Mouse (Mus musculus) urinary bladder, postnatal 25 days (tissue): ENCODE data around the gene H2-Eb2.

Experiments
- DNase-seq: peaks from one replicate; pipeline ENCODE4 v3.0.0; 2022; ENCODE audit warnings: low spot score

The H2-Eb2 gene

DNA sequence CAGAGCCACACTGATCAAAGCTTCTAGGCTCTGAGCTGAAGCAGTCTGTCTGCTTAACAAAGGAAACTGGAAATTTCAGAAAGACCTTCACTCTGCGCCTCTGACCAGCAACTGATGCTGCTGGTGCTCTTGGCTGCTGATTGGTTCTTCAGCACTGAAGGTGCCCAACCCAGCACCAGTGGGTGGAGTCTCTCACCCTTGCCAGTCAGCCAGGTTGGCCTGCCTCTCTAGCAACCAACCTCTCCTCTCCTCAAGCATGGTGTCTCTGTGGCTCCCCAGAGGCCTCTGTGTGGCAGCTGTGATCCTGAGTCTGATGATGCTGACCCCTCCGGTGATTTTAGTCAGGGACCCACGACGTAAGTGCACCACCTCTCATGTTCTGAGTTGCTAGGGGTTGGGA lies at the start of gene H2-Eb2:
TSS of gene H2-Eb2 (plus strand) at position 230 of the 400 bp plus-strand sequence.
- no peak for DNase-seq

DNA sequence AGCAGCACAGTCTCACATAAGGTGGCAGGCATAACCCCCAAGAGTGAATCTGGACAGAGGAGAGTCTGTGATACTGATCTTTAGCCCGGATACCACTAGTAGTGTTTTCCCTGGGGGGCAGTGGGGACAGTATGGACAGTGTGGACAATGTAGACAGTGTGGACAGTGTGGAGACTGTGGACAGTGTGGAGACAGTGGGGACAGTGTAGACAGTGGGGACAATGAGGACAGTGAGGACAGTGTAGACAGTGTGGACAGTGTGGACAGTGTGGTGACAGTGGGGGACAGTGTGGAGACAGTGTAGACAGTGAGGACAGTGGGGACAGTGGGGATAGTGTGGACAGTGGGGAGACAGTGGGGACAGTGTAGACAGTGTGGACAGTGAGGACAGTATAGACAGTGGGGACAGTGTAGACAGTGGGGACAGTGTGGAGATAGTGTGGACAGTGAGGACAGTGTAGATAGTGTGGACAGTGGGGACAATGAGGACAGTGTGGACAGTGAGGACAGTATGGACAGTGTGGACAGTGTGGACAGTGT lies 44.9 kb upstream of the H2-Eb2 start:
- DNase-seq: no peak

DNA sequence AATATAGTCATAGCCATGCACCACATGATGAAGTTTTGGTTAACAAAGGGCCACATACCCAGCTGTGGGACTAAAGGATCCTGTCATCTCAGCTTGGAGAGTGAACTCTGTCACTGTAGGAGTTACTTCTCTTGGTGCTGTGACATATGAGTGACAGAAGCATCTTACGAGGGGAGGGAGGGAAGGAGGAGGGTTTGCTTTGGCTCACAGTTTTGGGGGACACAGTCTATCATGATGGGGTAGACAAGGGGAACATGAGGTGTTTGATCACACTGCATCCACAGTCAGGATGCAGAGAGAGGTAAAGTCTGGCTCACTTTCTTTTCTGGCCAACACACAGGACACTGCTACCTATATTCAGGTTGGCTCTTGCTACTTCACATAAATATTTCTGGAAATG lies 43.6 kb upstream of the H2-Eb2 start:
- DNase-seq: no peak

DNA sequence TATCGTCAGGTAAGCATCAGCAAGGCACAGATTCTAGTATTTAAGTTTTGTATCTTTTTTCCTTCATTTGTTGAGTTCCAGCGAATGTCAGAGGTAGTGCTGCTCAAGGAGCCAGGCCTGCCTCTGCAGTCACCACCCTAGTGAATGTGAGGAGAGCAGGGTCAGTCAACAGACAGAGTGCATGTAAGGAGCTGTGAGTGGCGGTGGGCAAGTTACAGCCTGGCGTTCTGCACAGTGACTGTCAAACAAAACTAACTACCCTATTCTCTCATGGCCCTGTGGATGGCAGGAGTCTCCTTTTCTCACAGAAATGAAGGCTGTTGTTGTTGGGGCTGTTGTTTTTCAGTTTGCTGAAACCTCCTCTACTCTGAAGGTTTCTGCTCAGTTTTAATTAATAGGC lies 40.1 kb upstream of the H2-Eb2 start:
- no peak for DNase-seq

DNA sequence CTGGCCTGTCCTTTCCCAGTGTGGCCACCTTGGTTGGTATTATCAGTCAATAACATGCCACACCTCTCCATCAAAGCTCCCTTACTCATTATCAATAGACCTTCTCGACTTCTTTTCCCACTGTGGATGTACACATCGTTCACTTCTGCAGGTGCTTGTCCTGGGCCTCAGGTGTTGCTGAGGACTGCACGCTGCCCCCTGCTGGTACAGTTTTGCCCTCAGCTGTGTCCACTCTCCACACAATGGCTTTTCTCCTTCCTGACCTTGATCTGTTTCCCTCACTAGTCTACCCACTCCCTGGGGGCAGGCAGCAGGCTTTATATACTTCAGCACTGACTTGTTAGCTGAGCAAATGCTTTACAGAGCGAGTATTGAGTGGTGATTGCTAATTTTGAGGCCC lies 39.6 kb upstream of the H2-Eb2 start:
- DNase-seq: no peak

DNA sequence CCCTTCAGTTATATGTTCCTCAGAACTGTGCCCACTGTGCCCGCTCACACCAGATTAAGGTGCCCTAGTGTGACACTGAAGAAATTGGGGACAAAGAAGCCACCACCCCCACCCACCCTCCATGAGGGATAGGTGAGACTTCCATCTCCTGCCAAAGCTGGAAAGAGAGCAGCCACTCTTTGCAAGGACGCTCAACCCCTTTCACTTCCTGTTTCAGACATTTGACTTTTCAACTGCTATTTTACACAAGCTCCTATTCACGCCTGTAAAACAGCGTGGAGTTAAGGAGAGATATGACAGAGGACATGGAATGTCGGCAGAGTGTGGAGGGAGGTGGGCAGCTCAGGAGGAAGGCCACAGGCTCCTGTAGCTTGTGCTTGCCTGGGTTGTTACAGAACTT lies 39.0 kb upstream of the H2-Eb2 start:
- no peak for DNase-seq

DNA sequence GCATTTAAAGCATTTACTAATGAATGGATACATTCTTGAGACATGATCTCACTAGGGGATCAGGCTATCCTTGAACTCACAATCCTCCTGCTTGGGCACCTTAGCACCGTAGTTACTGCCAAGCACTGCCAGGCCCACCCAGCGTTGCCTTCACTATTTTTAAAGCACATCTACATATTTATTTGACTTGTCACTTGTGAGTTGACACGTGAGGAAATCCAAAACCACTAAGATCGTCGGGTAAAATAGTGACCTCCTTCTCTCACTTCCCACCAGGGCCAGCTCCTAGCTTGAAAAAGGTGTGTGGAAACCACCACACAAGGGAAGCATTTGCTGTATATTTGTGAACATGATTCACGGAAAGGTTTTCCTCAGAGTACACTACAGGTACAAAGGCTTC lies 38.5 kb upstream of the H2-Eb2 start:
- DNase-seq: no peak

DNA sequence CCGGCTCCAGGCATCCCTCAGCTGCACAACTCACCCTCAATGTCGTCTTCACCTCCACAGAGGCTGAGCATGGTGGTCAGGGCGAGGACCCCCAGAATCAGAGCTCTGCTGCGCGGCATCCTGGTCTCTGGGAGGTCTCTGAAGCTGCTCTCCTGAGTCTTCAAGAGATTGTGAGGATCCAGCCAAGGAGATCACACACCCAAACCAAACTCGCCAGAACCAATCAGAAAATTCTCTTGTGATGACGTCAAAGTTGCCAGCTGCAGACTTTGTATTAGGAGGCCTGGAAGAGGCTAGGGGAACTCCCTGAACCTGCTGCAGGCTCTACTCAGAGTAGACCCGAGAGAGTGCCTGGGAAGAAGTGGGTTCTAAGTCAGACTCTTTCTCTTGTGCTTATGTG lies 37.8 kb upstream of the H2-Eb2 start, which contains the start of gene H2-Aa:
TSS of gene H2-Aa (minus strand) at position 176 of the 400 bp plus-strand sequence.
- peak; percentile 72 for DNase-seq

DNA sequence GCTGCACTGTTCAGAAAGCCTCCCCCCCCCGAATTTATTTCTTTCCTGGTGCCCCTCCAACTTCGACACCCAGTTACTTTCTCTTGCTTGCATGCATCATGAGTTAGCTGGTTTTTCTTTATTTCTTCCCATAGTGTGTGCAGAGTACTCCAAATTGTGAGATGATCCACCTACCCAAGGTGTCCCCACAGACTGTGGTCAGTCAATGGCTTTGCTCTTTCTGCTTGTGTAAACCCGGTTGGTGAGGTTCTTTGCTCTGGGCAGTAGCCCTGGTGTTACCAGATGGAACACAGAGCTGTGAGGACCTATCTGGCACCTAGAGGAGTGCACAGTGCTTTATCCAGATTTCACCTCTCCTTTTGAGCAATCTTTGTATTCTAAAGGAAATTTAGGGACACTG lies 37.3 kb upstream of the H2-Eb2 start:
- no peak for DNase-seq

DNA sequence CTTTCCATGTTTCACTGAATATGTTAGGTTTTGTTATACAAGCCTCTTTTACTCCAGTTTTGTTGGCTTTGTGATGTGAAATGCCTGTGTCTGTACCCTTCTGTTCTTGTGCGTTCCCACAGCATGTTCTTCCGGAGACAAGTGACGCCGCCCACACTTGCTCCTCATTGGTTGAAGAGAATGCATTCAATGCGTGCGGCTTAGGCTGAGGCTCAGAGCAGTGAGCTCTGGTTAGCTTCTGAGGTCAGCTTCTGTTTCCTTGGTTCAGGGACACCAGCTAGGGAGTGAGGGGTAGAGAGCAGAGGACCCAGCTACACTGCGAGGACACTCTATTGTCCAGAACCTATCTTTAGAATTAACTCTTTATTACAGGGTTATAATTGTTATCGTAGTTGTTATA lies 33.9 kb upstream of the H2-Eb2 start:
- DNase-seq: peak; percentile 61

DNA sequence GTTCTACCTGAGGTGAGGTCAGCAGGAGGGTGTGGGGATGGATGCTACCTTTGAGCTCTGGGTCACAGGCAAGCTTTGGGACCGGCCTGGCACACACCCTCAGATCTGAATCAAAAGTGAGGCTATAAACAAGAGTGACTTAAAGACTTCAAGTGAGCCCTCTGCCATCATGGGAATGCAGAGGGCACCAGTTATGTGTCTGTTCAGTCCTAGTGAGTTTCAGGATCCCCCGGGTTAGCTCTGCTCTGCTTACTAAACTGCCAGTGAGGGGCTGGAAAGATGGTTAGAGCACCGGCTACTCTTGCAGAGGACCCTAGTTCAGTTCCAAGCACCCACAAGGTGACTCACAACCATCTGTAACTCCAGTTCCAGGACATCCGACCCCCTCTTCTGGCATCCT lies 32.9 kb upstream of the H2-Eb2 start:
- DNase-seq: no peak

DNA sequence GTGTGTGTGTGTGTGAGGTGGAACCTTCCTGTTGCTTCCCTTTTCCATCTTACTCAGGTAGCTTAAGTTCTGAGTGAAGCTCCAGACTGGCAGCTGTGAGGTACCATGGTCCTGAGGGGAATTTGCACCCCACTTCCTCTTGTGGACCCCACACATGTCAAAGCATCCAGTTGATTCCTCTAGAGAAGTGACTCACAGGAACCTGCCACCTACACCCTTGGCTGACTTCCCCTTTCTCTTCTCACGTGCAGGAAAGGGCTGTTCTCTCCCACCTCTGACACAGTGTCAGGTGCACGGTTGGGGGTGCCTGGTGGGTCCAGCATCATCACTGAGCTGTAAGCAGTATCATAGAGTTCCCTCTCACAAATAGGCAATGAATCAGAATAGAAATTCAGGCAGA lies 31.9 kb upstream of the H2-Eb2 start:
- DNase-seq: no peak

DNA sequence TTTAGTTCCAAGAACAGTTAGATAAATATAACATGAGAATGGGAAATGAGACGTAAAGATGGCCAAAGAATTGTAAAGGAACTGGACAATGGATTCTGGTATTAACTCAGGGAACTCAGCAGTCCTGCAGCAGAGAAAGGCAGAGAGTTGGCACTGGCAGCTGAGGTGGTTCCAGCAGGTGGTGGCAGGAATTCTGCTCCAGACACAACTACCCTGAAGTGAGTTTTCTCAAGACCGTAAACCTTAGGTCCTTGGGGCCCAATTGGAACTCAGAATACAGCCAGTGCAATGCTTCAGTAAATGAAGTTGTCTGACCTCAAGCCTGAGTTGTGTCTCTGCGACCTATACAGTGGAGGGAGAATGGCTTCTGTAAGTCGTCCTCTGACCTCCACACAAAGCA lies 31.2 kb upstream of the H2-Eb2 start:
- no peak for DNase-seq

DNA sequence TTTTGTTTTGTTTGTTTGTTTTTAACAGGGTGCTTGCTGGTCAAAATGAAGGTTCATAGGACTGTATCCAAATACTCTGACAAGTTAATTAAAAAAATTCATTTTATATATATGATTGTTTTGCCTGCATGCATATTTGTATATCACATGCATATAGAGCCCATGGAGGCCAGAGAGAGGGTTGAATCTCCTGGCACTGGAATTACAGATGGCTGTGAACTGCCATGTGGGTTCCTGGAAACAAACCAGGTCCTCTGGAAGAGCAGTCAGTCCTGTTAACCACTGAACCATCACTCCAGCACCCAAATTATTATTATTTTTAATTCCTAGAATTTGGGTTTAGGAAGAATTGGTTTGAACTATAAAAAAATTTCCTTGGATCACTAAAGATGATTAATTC lies 30.2 kb upstream of the H2-Eb2 start:
- DNase-seq: no peak

DNA sequence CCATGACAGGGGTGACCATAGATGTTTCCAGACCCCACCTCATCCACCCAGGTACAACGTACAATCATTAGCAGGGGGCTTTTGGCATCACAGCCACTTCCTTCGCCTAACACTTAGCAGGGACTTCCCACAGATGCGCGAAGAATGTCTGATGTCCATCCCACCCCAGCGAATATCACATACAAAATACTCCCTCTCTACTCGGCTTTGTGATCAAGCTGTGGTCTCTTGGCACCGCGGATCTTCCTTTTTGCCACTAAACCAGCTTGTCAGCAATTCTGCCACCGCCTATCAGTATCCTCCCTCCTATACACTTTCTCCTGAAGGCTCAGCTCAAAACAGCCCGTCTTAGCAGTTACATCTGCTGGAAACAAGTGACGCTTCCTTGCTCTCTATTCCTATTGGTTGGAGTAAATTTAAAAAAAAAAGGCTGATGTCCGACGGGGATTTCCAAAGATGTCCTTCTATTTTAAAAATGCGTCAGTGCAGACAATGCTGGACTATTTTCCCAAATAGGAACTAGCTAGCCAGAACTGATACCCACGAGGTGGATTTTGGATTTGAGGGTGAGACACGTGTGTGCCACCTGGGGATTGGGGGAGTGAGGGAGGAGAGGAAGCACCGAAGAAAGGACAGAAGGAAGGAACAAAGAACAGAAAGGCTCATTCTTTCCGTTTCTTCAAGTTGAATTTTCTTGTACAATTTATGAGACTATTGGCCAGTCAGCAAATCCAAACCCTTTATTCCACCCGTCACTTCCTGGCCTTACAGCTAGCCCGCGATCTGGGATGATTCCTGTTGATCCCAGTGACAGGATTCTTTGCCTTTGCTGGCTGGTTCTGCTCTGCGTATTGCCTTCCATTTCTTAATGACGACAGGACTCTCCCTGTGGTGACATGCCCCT lies 29.3 kb upstream of the H2-Eb2 start:
- peak; percentile 28 for DNase-seq

DNA sequence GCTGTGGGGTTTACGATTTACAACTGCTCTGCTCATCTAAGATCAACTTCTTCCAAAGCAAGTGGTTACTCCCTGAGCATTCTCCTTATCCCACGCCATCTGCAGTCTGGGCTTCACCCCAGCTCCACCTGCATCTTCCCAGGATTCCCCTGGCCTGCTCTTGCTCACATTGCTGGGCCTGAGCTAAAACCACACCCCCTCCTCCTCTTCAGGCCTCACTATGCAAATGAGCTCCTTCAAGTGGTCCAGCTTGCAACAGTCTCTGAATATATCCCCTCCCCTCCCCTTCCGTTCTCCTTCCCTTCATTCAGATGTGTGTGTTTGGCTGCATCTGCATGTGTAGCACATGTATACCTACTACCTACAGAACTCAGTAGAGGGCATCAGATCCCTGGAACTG lies 26.1 kb upstream of the H2-Eb2 start:
- no peak for DNase-seq

DNA sequence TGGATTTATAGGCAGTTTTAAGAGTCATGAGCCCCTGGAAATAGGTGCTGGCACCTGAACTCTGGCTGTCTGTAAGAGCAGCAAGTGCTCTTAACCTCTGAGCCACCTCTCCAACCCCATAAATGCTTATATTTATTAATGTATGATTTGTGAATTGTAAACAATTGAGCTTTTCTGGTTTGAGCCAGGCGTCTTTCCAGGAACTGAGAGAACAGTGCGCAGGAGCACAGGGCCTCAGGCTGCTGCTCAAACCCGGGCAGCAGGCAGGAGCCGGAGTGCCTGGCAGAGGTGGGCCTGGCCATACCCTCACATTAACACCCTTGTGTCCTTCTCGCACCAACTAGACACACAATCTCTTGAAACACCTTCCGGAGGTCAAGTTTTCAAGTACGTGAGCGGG lies 25.4 kb upstream of the H2-Eb2 start:
- DNase-seq: no peak

DNA sequence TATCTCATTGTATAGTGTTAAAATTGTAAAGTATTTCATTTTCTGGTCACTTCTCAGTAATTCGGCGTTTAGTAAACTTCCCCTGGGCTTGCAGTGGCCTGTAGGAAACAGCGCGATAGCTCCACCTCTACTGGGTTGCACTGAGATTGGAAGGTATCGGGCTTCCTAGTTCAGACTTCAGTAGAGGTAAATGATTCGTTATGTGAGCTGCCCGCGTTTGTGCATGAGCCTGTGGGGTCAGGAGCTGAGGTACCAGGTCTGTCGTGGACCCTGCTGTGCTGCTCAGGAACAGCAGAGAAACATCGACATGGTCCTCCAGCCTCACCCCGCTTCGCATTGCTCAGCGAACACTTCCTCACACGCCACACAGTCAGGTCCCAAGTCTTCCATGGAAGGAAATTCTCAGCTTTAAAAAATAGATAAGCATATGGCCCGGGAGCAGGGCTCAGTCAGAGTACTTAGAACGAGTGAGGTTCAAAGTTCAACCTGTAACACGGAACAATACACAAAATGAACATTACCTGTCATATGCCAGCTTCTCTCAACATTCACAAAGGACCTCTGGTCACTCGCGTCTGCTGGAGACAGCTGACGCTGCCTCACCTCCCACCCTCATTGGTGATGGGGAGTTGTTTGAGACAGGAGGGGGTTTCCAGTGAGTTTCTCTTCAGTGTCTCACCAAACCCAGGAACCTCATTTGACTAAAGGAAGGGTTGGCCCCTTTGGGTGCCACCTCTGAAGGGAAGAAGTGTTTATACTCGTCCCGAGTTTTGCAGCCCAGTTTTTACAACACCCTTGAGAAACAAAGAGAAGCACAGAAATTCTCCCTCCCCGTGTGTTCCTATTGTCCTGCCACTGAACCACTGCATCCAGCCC lies 24.5 kb upstream of the H2-Eb2 start:
- DNase-seq: no peak

DNA sequence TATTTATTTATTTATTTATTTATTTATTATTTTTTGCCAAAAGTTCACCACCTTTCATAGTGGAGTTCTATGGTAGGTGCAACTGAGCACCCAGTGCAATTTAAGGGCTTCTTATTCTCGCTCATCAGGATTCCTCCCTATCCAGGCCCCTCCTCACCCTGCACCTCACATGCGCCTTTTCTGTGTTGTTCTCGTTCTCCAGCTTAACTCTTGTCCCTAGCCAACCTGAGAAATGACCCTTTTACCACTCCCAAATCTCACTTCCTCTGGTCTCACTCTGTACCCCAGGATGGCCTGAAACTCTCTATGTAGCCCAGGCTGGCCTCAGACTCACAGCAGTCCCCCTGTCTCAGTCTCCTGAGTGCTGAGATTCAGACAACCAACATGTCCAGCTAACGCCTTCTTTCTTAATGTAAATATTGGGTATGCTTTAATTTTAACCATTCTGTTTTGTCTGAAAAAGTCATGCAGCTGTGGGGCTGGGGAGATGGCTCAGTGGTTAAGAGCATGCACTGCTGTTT lies 23.7 kb upstream of the H2-Eb2 start:
- no peak for DNase-seq

DNA sequence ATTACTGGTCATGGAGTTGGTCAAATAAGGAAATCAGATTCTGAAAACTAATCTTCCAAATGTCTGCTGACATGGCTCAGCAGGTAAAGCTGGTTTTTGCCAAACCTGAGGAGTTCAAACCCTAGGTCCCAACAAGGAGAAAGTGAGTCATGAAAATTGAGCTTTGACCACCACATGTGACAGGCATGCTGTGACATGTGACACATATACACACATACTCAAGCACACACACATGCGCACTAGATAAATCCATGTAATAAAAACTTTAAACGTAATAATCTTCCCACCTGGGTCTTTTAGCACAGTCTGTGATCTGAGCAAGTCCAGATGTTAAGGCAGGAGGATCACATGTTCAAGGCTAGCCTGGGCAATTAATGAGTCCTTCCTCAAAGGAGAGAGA lies 21.7 kb upstream of the H2-Eb2 start:
- no peak for DNase-seq

DNA sequence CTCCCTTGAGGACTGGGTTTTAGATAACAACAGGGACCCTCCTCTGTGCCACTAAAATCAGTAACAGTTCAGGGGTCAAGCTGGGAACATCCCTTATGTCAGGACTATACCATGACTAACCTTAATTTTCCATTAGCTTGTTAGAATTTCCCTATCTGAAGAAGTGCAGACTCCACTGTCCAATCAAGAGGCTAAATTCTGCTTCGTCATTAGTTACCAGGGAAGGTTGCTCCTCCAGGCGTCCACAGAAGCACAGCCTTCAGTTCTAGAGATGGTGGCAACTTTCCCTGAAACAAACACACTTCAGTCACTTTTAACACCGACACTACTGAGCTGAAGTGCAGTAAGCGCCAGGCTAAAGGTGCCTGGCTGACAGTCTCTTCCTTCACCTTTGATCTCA lies 20.7 kb upstream of the H2-Eb2 start:
- DNase-seq: peak; percentile 57

DNA sequence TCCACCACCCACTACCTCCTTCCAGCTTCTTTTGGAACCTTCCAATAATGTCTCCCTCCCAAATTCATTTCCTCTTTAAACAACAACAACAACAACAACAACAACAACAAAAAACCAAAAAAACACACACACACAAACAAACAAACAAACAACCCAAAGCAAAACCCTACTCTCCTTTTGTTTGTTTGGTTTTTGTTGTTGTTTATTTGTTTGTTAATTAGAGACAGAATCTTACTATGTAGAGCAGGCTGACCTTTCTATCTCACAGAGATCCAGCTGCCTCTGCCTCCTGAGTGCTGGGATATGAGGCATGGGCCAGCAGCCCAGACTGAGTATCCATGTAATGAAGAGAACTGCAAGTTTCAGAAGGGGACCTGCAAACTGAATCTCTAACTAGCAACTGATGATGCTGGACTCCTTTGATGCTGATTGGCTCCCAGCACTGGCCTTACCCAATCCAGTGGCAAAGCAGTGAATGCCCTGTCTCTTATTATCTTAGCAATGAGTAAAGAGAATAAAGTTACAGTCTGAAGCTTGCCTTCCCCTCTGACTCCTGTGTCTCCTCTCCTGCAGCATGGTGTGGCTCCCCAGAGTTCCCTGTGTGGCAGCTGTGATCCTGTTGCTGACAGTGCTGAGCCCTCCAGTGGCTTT lies 20.0 kb upstream of the H2-Eb2 start, which contains the start of gene H2-Eb1:
TSS of gene H2-Eb1 (plus strand) at position 488 of the 651 bp plus-strand sequence.
- DNase-seq: peak; percentile 69
